Mouse (Mus musculus) C2C12 (cell line): ENCODE results near the gene Plscr1. TPM values are rescaled to one million over a fixed set of nuclear protein-coding genes. Genes with fewer than 3 reads are reported as not detected.

Experiments
- H3K27me3 ChIP-seq: one replicate; pipeline ENCODE4 v1.6.1; 2011; ENCODE audit not compliant: control insufficient read depth, insufficient read depth, insufficient read length
- H3K36me3 ChIP-seq: one replicate; pipeline ENCODE4 v1.6.1; 2011; ENCODE audit not compliant: control insufficient read depth, insufficient read depth
- H3K4me3 ChIP-seq: one replicate; pipeline ENCODE4 v1.5.1; 2011; ENCODE audit warnings: mild to moderate bottlenecking, control low read depth; ENCODE audit not compliant: poor library complexity, insufficient read depth, severe bottlenecking
- H3K79me2 ChIP-seq: one replicate; pipeline ENCODE4 v1.6.1; 2011; ENCODE audit not compliant: control insufficient read depth, insufficient read depth
- H3K79me3 ChIP-seq: one replicate; pipeline ENCODE4 v1.6.1; 2011; ENCODE audit warnings: low read depth, control low read depth
- H3ac ChIP-seq: one replicate; pipeline ENCODE3; 2011; ENCODE audit warnings: low read depth; ENCODE audit not compliant: control insufficient read depth, insufficient read length
- CEBPB ChIP-seq: IDR thresholded peaks from one replicate; pipeline ENCODE4 v1.6.1; 2011; ENCODE audit warnings: low read depth, mild to moderate bottlenecking, control low read depth, moderate library complexity
- CTCF ChIP-seq: IDR thresholded peaks from one replicate; pipeline ENCODE4 v1.5.1; 2011; ENCODE audit not compliant: control insufficient read depth, insufficient read depth, insufficient read length
- FOSL1 ChIP-seq: IDR thresholded peaks from one replicate; pipeline ENCODE4 v1.8.0; 2011; ENCODE audit warnings: mild to moderate bottlenecking, low read length; ENCODE audit not compliant: poor library complexity, insufficient read depth, severe bottlenecking
- MAX ChIP-seq: IDR thresholded peaks from one replicate; pipeline ENCODE4 v1.6.1; 2011; ENCODE audit warnings: mild to moderate bottlenecking, control low read depth
- MYOD1 ChIP-seq: IDR thresholded peaks from one replicate; pipeline ENCODE4 v1.6.1; 2011; ENCODE audit warnings: low read depth; ENCODE audit not compliant: control insufficient read depth, insufficient read length
- MYOG ChIP-seq: IDR thresholded peaks from one replicate; pipeline ENCODE4 v1.6.1; 2011; ENCODE audit not compliant: control insufficient read depth, insufficient read length; ENCODE audit errors: extremely low read depth
- USF1 ChIP-seq: IDR thresholded peaks from one replicate; pipeline ENCODE4 v1.6.1; 2011; ENCODE audit warnings: low read depth, mild to moderate bottlenecking, control low read depth, moderate library complexity
- microRNA-seq: library from miRNA; unstranded; fragments of <30 nt; microRNA quantifications from one replicate; pipeline ENCODE4, GENCODE M21; 2019; ENCODE audit warnings: borderline microRNAs expressed
- polyA plus RNA-seq: library from polyadenylated mRNA; unstranded; fragments of >200 nt; fragmentation: generic; extraction: Trizol; gene quantifications from one replicate; pipeline ENCODE4 v1.2.1, GENCODE M21; 2012; ENCODE audit warnings: missing spikeins

Plscr1 gene
- polyA plus RNA-seq, 1 experiment, result 41.1 TPM

DNA sequence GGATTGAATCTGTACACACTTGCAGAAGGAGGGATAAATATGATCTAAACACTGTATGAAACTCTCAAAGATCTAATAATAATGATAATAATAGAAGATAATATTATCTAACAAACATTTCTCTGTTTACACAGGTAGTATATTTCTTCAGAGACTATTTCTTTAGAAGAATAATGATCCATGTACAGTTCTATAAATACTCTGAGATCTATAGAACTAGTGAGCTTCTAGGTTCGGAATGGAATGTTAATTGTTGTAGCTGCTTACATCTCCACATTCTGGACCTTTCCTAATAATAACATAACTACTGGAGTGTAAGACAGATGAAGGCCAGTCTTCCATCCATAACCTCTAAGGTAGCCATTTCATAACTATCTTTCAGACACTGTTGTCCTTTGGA lies 59.5 kb downstream of the Plscr1 start, which contains the start of gene 1700057G04Rik:
1700057G04Rik (plus strand) TSS at position 301 of the 400 bp plus-strand sequence.
- Histone ChIP-seq H3ac (no peak within 1 kb of the TSS), H3K79me2 (no peaks in the 10 kb centered on the region), H3K36me3 (no peaks in the 10 kb centered on the region), H3K4me3 (no peak within 1 kb of the TSS), H3K27me3 (no peaks in the 10 kb centered on the region), H3K79me3 (no peaks in the 10 kb centered on the region)
- TF ChIP-seq MAX (no peak), CTCF (no peak), CEBPB (no peak), USF1 (no peak), MYOD1 (no peak), FOSL1 (no peak), MYOG (no peak)

DNA sequence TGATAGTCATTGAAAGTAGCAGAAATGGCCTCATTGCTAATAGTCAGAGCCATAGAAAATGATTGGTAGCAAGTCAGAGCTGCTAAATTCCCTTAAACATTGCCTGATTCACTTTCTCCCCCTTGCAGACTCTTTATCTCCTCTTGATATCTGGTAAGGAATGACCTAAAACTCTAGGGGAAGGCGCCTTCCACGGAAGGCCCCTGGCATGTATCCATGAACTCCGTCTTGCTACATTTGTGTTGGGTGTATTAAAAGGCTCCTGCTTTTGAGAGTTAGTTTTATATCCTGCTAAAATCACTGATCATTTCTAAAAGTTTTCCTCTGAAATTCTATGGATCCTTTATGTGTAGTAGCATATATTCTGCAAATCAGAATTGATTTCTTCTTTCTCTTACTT lies 67.2 kb downstream of the Plscr1 start:
- TF ChIP-seq CEBPB (no peak), MYOD1 (no peak), MYOG (no peak), CTCF (no peak), USF1 (no peak), MAX (no peak), FOSL1 (no peak)

More for the DNA sequence above, 67.2 kb downstream of the Plscr1 start:
- H3K36me3 ChIP-seq, result no peaks in the 10 kb centered on the region
- no peaks in the 10 kb centered on the region for H3K27me3 ChIP-seq
- H3K4me3 ChIP-seq, result no peak overlapping the region
- no peaks in the 10 kb centered on the region for H3K79me2 ChIP-seq
- no peak overlapping the region for H3ac ChIP-seq
- H3K79me3 ChIP-seq, result no peaks in the 10 kb centered on the region

Small RNA genes within 50 kb of the gene (microRNA-seq; reads per million reads assigned to microRNA genes)
- not detected for gene Mir6386

Other genes with a start within 250 kb of the Plscr1 start
- gene Plscr5, start 56.8 kb upstream of the Plscr1 start, polyA plus RNA-seq, result not detected
- 7.1 TPM for gene Plscr2, start 25.9 kb downstream of the Plscr1 start, polyA plus RNA-seq
- 0.08 TPM for gene 1700057G04Rik, start 59.6 kb downstream of the Plscr1 start, polyA plus RNA-seq
- 1.8 TPM for gene Plscr4, start 207.6 kb downstream of the Plscr1 start, polyA plus RNA-seq